Mouse (Mus musculus) heart, embryonic 16.5 days (tissue): Measurements from ENCODE around the gene Gsx2. TPM values are rescaled to one million over a fixed set of nuclear protein-coding genes. Genes with fewer than 3 reads are reported as not detected.

ENCODE experiments used
- ATAC-seq: fragments of 200-750 bp; cut with Nextera tagmentation; replicated peaks from 2 replicates; pipeline ENCODE4 v1.8.0; 2017; ENCODE audit warnings: moderate number of reproducible peaks; ENCODE audit not compliant: insufficient read depth, low FRiP score; ENCODE audit errors: extremely low read depth
- H3K27ac ChIP-seq: fragments of 300-500 bp; sonication (generic); 2 replicates; pipeline ENCODE4 v1.5.1; 2014; ENCODE audit warnings: mild to moderate bottlenecking, low read length, control low read depth, moderate library complexity
- H3K27me3 ChIP-seq: fragments of 300-500 bp; sonication (generic); 2 replicates; pipeline ENCODE4 v1.6.1; 2014; ENCODE audit warnings: low read length, mixed read lengths; ENCODE audit not compliant: control insufficient read depth, insufficient read depth
- H3K36me3 ChIP-seq: fragments of 300-500 bp; sonication (generic); 2 replicates; pipeline ENCODE4 v1.6.1; 2014; ENCODE audit not compliant: control insufficient read depth, insufficient read depth
- H3K4me1 ChIP-seq: fragments of 300-500 bp; sonication (generic); 2 replicates; pipeline ENCODE4 v1.6.1; 2014; ENCODE audit warnings: low read length, mixed read lengths; ENCODE audit not compliant: control insufficient read depth, insufficient read depth
- H3K4me2 ChIP-seq: fragments of 300-500 bp; sonication (generic); 2 replicates; pipeline ENCODE4 v1.6.1; 2014; ENCODE audit warnings: low read depth, mild to moderate bottlenecking, control low read depth, low read length
- H3K4me3 ChIP-seq: fragments of 300-500 bp; sonication (generic); 2 replicates; pipeline ENCODE4 v1.5.1; 2014; ENCODE audit warnings: mild to moderate bottlenecking, control low read depth, low read length
- H3K9ac ChIP-seq: fragments of 300-500 bp; sonication (generic); 2 replicates; pipeline ENCODE4 v1.6.1; 2014; ENCODE audit warnings: low read length, control low read depth
- H3K9me3 ChIP-seq: fragments of 300-500 bp; sonication (generic); replicated peaks from 2 replicates; pipeline ENCODE4 v1.6.1; 2016; ENCODE audit warnings: low read length; ENCODE audit not compliant: control insufficient read depth
- WGBS: fragments of 180-500 bp; shearing (Covaris S2); extraction: QIAGEN DNeasy Blood & Tissue Kit; methylation state at CpG from one replicate; pipeline ENCODE4 v1.1.7; 2014; 5-methylcytosine and 5-hydroxymethylcytosine counted together
- polyA plus RNA-seq: library from polyadenylated mRNA; unstranded; fragments of >200 nt; fragmentation: Nextera tagmentation; extraction: Ambion mirVana; gene quantifications from 2 replicates; pipeline ENCODE4 v1.2.1, GENCODE M21; 2015

Gene Gsx2
- polyA plus RNA-seq = not detected in 2 replicates

DNA sequence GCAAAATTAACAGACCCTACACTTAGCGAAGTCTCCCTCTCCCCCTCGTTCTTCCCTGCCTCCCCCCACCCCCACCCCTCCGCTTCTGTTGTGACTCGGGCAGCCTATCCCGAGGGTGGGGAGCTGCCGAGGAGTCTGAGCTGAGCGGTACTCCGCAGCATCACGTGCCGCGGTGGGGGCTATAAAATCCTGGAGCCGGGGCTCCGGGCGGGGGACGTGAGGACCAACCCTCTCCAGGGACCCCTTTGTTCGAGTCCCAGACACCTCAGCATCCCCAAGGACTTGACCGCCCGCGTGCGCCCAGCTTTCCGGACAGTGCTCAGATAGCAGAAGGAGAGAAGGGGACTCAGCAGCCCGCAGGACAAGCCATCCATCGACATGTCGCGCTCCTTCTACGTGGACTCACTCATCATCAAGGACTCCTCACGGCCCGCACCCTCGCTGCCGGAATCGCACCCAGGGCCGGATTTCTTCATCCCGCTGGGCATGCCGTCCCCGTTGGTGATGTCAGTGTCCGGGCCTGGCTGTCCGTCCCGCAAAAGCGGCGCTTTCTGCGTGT, at the start of gene Gsx2:
TSS of gene Gsx2 (plus strand) at position 219 of the 559 bp plus-strand sequence.
- H3K4me1 ChIP-seq = peaks cover 10% of the 10 kb centered on the region
- H3K4me2 ChIP-seq = peak within 1 kb of the TSS; percentile 42
- under 1% methylated on average over 38 of the region's 41 CpGs for WGBS
- H3K9me3 ChIP-seq = no peaks in the 10 kb centered on the region
- H3K27me3 ChIP-seq = peaks cover 96% of the 10 kb centered on the region
- H3K4me3 ChIP-seq = peak within 1 kb of the TSS; percentile 34
- no peaks in the 10 kb centered on the region for H3K36me3 ChIP-seq
- no peak for ATAC-seq
- no peak within 1 kb of the TSS for H3K27ac ChIP-seq
- H3K9ac ChIP-seq = no peak within 1 kb of the TSS

DNA sequence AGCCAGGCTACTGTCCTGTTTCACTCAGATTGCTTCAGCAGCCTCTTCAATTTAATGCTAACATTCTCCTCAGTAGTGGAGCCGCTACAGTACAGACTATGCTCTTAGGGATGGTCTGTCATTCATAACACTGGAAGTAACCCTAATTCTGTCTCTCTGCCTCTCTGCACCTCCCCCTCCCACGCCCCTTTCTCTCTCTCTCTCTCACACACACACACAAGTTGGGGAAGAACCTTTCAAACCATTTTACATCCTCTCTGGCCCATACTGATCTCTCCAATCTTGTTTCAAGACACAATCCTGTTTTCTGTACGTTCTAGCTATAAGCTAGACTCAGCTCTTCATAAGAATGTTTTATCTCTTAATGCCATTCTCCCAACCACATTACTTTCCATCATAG, 39.9 kb upstream of the Gsx2 start:
- WGBS = 89% methylated on average over 3 of the region's 3 CpGs

GRCm38 (mm10) chr5:75039307-75039706, 36.1 kb upstream of the Gsx2 start:
- Histone ChIP-seq H3K9me3 (no peaks in the 10 kb centered on the region; the same call in 1 of the 2 replicates), H3K4me3 (no peak overlapping the region), H3K27ac (no peak overlapping the region), H3K36me3 (0 out of 2 replicates have a peak, but pooled peaks cover 6% of the 10 kb centered on the region), H3K4me2 (no peak overlapping the region), H3K4me1 (peaks cover 10% of the 10 kb centered on the region), H3K27me3 (no peaks in the 10 kb centered on the region), H3K9ac (no peak overlapping the region)
- WGBS = 79% methylated on average over 1 of the region's 1 CpGs
- no peak for ATAC-seq

More for the DNA sequence above, 39.9 kb upstream of the Gsx2 start:
- no peak for ATAC-seq
- peaks cover 2% of the 10 kb centered on the region; the same call in 1 of the 2 replicates for H3K36me3 ChIP-seq
- no peak overlapping the region for H3K4me2 ChIP-seq
- H3K4me1 ChIP-seq = peaks cover 9% of the 10 kb centered on the region
- no peaks in the 10 kb centered on the region for H3K9me3 ChIP-seq
- H3K9ac ChIP-seq = no peak overlapping the region
- no peaks in the 10 kb centered on the region for H3K27me3 ChIP-seq
- no peak overlapping the region for H3K4me3 ChIP-seq
- H3K27ac ChIP-seq = no peak overlapping the region

DNA sequence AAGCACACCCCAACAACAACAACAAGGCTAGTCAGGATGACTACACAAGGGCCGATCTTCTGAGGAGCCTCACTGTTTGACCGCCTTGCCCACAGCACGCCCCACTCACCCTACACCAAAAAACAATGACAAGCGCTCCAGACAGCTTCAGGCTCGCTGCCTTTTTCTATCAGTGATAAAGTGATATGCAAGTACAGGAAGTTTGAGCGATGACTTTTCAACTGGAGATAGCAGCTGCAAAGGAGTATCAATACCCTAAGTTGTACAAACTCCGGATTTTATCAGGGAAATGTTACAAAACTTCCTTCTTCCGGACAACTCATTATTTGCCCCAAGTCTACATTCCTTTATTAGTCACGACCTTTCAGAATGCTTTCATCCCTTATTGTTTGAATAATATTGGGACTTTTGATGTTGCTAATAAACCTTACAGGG, 32.4 kb upstream of the Gsx2 start:
- Histone ChIP-seq H3K9me3 (no peaks in the 10 kb centered on the region; the same call in 1 of the 2 replicates), H3K27ac (no peak overlapping the region), H3K27me3 (no peaks in the 10 kb centered on the region), H3K9ac (peak overlapping the region; percentile 90), H3K4me1 (peaks cover 10% of the 10 kb centered on the region), H3K36me3 (0 out of 2 replicates have a peak, but pooled peaks cover 6% of the 10 kb centered on the region), H3K4me2 (peak overlapping the region; percentile 90), H3K4me3 (peak overlapping the region; percentile 72)
- WGBS = 16% methylated on average over 9 of the region's 9 CpGs
- no peak for ATAC-seq

DNA sequence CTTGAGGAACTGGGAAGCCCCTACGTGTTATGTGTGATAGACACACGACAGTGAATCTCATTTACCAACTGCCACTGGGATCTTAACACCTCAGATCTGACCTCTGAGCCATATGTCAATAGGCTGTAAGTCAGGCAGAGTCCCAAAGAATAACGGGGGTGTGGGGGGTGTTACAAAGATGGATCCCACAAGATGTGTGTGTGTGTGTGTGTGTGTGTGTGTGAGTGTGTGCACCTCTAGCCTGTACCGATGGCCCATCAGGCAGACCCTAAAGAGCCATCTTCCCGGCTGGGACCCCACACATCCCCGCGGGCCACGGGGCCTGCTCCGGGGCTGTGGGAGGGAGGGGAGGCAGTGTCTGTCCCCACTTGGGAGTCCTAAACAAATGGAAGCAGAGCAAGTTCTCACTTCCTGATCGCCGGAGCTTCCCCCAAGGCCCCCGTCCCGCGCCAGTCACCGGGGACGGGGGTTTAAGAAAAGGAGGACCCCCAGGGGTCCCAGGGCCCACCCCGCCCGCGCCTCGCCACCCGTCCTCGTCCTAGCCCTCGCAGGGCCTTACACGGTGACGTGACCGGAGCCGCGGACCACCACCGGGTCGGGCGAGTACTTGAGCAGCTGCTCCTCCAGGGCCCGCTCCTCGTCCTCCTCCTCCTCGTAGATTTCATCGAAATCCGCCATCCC, 31.6 kb upstream of the Gsx2 start:
- Histone ChIP-seq H3K9ac (peak overlapping the region; percentile 90), H3K9me3 (no peaks in the 10 kb centered on the region; the same call in 1 of the 2 replicates), H3K4me1 (peaks cover 10% of the 10 kb centered on the region), H3K27ac (peak overlapping the region; percentile 76), H3K4me3 (peak overlapping the region; percentile 72), H3K36me3 (0 out of 2 replicates have a peak, but pooled peaks cover 6% of the 10 kb centered on the region), H3K27me3 (no peaks in the 10 kb centered on the region), H3K4me2 (peak overlapping the region; percentile 90)
- ATAC-seq = peak; percentile 71
- WGBS = under 1% methylated on average over 36 of the region's 36 CpGs

DNA sequence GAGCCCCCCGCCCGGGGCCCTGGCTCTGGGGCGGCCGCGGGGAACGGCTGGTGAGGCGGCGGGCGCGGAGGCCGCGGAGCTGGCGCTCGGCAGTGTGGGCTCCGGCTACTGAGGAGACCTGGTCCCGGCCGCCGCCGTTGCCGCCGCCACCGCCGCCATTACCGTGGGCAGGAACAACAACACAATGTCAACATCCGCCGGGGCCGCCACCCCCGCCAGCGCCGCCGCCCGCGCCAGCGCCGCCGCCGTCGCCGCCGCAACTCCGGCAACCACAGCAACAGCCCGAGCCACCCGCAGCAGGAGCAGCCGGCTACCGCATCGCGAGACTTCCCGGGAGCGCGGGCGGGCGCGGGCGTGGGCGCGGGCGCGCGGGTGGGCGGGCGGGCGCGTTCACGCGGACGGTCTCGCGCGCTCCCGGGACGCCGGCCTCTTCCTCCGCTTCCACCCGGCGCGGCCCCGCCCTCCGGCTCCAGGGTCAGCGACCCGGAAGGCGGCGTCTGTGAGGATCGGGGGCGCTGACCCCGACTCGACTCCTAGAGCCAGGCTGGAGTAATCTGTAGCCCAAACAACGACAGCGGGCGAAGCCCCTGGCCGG, 31.0 kb upstream of the Gsx2 start, which contains the start of gene Chic2:
TSS of gene Chic2 (minus strand) at position 465 of the 595 bp plus-strand sequence.
- H3K27me3 ChIP-seq = no peaks in the 10 kb centered on the region
- peak within 1 kb of the TSS; percentile 90 for H3K4me2 ChIP-seq
- 0% methylated on average over 63 of the region's 90 CpGs for WGBS
- H3K9me3 ChIP-seq = no peaks in the 10 kb centered on the region; the same call in 1 of the 2 replicates
- H3K4me3 ChIP-seq = peak within 1 kb of the TSS; percentile 72
- peak; percentile 87 for ATAC-seq
- H3K9ac ChIP-seq = peak within 1 kb of the TSS; percentile 90
- peaks cover 10% of the 10 kb centered on the region for H3K4me1 ChIP-seq
- H3K27ac ChIP-seq = peak within 1 kb of the TSS; percentile 76
- H3K36me3 ChIP-seq = 0 out of 2 replicates have a peak, but pooled peaks cover 6% of the 10 kb centered on the region

DNA sequence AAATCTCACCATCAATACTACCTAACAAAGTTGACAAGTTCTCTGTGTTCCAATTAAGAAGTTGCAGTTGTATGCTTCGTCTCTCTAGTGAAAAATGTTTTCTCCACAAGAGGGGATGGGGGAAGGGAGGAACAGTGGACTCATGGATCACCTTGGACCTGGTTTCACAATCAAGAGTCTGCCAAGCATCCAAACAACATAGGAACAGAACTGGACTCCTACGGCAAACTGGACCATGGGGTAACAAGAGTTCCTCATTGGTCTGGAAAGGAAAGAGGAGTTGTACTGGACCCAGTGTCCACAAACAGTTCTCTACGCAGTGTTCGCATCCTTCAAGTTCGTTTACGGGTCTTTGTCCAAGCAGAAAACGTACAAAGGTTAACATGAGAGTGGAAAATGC, 30.0 kb upstream of the Gsx2 start:
- 0 out of 2 replicates have a peak, but pooled peaks cover 6% of the 10 kb centered on the region for H3K36me3 ChIP-seq
- no peaks in the 10 kb centered on the region for H3K27me3 ChIP-seq
- ATAC-seq = no peak
- no peak overlapping the region for H3K4me2 ChIP-seq
- no peak overlapping the region for H3K4me3 ChIP-seq
- no peaks in the 10 kb centered on the region; the same call in 1 of the 2 replicates for H3K9me3 ChIP-seq
- no peak overlapping the region for H3K9ac ChIP-seq
- 83% methylated on average over 7 of the region's 7 CpGs for WGBS
- H3K4me1 ChIP-seq = peaks cover 10% of the 10 kb centered on the region
- no peak overlapping the region for H3K27ac ChIP-seq

GRCm38 (mm10) chr5:75046681-75047321, 28.6 kb upstream of the Gsx2 start:
- H3K4me1 ChIP-seq = peaks cover 10% of the 10 kb centered on the region
- H3K27me3 ChIP-seq = no peaks in the 10 kb centered on the region
- H3K36me3 ChIP-seq = no peaks in the 10 kb centered on the region
- no peak overlapping the region for H3K4me3 ChIP-seq
- H3K9me3 ChIP-seq = no peaks in the 10 kb centered on the region
- 40% methylated on average over 15 of the region's 15 CpGs for WGBS
- no peak for ATAC-seq
- H3K9ac ChIP-seq = no peak overlapping the region
- no peak overlapping the region for H3K27ac ChIP-seq
- peak overlapping the region; percentile 8; the same call in 1 of the 2 replicates for H3K4me2 ChIP-seq
